Mouse (Mus musculus): ENCODE data around the gene Npas3. TPM values are rescaled to one million over a fixed set of nuclear protein-coding genes. Genes with fewer than 3 reads are reported as not detected.

The Npas3 gene
- polyA plus RNA-seq, 1 experiment from 2014 or later = 4.1 TPM

GRCm38 (mm10) chr12:53875226-53875625 lies 626.7 kb downstream of the Npas3 start:
- H3K27ac ChIP-seq (replicated peaks) = no peak overlapping the region
- H3K4me3 ChIP-seq (replicated peaks) = no peak overlapping the region
- no peak overlapping the region for H3K4me2 ChIP-seq (replicated peaks)
- ATAC-seq (ENCODE audit: insufficient number of reproducible peaks, low FRiP score, low TSS enrichment, low read depth) = no peak
- H3K4me1 ChIP-seq = no peaks in the 10 kb centered on the region
- WGBS = 51% methylated on average over 3 of the region's 3 CpGs
- H3K27me3 ChIP-seq = no peaks in the 10 kb centered on the region
- 0 out of 2 replicates have a peak, but pooled peaks cover 3% of the 10 kb centered on the region for H3K9me3 ChIP-seq (replicated peaks)
- no peak overlapping the region for H3K9ac ChIP-seq
- H3K36me3 ChIP-seq = no peaks in the 10 kb centered on the region

DNA sequence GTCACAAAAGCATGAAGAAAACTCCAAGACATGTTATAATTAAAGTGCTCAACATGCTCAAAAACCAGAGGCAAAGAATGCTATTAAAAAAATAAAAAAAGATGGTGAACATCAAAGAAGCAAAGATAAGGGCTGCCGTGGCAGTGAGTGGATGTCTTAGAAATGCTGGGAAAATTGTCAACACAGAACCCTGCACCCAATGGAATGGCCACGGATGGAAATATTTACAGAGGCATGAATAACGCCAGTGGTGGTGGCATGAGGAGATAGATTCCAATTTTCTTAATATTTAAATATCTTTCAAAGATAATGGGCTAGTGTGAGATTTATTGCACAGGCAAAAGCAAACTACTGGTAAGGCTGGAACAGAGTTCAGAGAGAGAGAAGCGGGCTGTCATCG lies 628.2 kb downstream of the Npas3 start:
- ATAC-seq (ENCODE audit: insufficient number of reproducible peaks, low FRiP score, low TSS enrichment, low read depth) = no peak
- WGBS = 70% methylated on average over 5 of the region's 5 CpGs

DNA sequence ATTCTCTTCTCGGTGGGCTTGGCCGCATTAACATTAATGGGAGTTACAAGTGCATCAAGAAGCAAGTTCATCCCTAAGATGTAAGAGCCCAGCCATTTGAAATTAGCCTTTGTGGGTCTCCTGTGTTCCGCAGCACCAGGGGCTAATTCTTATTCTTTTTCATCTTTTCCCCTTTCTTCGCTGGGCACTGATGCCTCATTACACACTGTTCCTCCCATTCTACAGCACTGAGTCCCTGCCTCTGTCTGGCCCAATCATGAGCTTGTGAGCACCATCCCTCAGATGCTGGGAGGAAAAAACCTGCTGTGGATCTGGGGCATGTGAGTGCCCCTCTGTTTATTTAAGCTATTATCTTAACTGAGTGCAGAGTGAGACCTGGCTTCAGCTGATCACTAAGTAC lies 633.2 kb downstream of the Npas3 start:
- no peak overlapping the region for H3K4me2 ChIP-seq (replicated peaks)
- H3K4me3 ChIP-seq (replicated peaks) = no peak overlapping the region
- no peaks in the 10 kb centered on the region for H3K27me3 ChIP-seq
- ATAC-seq (ENCODE audit: insufficient number of reproducible peaks, low FRiP score, low TSS enrichment, low read depth) = no peak
- H3K36me3 ChIP-seq = no peaks in the 10 kb centered on the region
- H3K4me1 ChIP-seq = no peaks in the 10 kb centered on the region
- 0 out of 2 replicates have a peak, but pooled peaks cover 3% of the 10 kb centered on the region for H3K9me3 ChIP-seq (replicated peaks)
- WGBS = 89% methylated on average over 4 of the region's 4 CpGs
- no peak overlapping the region for H3K9ac ChIP-seq
- no peak overlapping the region for H3K27ac ChIP-seq (replicated peaks)

More for the DNA sequence above, 628.2 kb downstream of the Npas3 start:
- no peaks in the 10 kb centered on the region for H3K4me1 ChIP-seq
- no peak overlapping the region for H3K9ac ChIP-seq
- no peak overlapping the region for H3K27ac ChIP-seq (replicated peaks)
- H3K27me3 ChIP-seq = no peaks in the 10 kb centered on the region
- no peak overlapping the region for H3K4me3 ChIP-seq (replicated peaks)
- H3K4me2 ChIP-seq (replicated peaks) = no peak overlapping the region
- H3K36me3 ChIP-seq = no peaks in the 10 kb centered on the region
- 0 out of 2 replicates have a peak, but pooled peaks cover 3% of the 10 kb centered on the region for H3K9me3 ChIP-seq (replicated peaks)

DNA sequence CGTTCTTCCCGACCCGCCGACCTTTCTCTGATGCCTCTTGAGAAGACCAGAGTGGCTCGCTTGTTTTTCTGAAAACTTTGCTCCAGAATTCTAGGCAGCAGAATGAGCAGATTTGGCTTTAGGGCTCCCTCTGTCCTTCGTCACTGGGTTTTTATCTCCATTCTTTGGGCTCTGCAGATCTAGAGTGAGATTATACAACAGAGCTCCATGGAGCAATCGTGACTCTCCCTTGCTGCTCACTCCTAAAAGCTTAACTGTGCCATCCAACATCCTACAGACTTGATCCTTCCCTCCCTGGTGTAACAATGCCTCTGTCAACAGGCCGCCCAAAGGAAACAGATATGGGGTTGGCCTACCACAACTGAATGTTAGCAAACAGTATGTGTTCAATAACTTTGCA lies 634.4 kb downstream of the Npas3 start:
- Histone ChIP-seq H3K4me2 (replicated peaks) (no peak overlapping the region), H3K9me3 (replicated peaks) (0 out of 2 replicates have a peak, but pooled peaks cover 3% of the 10 kb centered on the region), H3K4me1 (no peaks in the 10 kb centered on the region), H3K9ac (no peak overlapping the region), H3K27me3 (no peaks in the 10 kb centered on the region), H3K4me3 (replicated peaks) (no peak overlapping the region), H3K27ac (replicated peaks) (no peak overlapping the region), H3K36me3 (no peaks in the 10 kb centered on the region)
- ATAC-seq (ENCODE audit: insufficient number of reproducible peaks, low FRiP score, low TSS enrichment, low read depth) = no peak
- whole genome bisulfite sequencing = 87% methylated on average over 8 of the region's 8 CpGs

GRCm38 (mm10) chr12:53888624-53889023 lies 640.1 kb downstream of the Npas3 start:
- 57% methylated on average over 4 of the region's 4 CpGs for WGBS
- H3K9ac ChIP-seq = no peak overlapping the region
- H3K4me2 ChIP-seq (replicated peaks) = no peak overlapping the region
- H3K27me3 ChIP-seq = no peaks in the 10 kb centered on the region
- no peak overlapping the region for H3K27ac ChIP-seq (replicated peaks)
- no peak for ATAC-seq (ENCODE audit: insufficient number of reproducible peaks, low FRiP score, low TSS enrichment, low read depth)
- H3K9me3 ChIP-seq (replicated peaks) = no peaks in the 10 kb centered on the region
- no peaks in the 10 kb centered on the region for H3K36me3 ChIP-seq
- no peak overlapping the region for H3K4me3 ChIP-seq (replicated peaks)
- no peaks in the 10 kb centered on the region for H3K4me1 ChIP-seq

DNA sequence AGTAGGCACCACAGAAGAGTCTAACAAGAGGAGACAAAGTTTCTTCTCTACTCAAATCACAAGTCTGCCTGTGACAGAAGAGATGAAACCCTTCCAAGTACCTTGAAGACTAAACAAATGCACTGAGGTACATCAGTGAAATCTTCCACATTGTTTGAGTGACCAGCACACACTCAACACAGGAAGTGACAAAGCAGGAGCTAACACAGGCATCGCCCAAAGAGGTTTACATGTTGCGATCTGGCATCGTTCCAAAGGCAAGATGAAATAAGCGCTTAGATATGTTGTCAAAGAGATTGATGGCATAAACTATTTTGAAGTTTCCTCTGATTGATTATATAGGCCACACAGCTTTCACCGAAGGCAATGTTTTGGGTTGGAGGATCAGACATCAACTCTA lies 647.4 kb downstream of the Npas3 start:
- 79% methylated on average over 5 of the region's 5 CpGs for WGBS
- Histone ChIP-seq H3K4me1 (no peaks in the 10 kb centered on the region), H3K9ac (no peak overlapping the region), H3K27ac (replicated peaks) (no peak overlapping the region), H3K9me3 (replicated peaks) (no peaks in the 10 kb centered on the region), H3K27me3 (no peaks in the 10 kb centered on the region), H3K4me3 (replicated peaks) (no peak overlapping the region), H3K4me2 (replicated peaks) (no peak overlapping the region), H3K36me3 (no peaks in the 10 kb centered on the region)
- no peak for ATAC-seq (ENCODE audit: insufficient number of reproducible peaks, low FRiP score, low TSS enrichment, low read depth)

DNA sequence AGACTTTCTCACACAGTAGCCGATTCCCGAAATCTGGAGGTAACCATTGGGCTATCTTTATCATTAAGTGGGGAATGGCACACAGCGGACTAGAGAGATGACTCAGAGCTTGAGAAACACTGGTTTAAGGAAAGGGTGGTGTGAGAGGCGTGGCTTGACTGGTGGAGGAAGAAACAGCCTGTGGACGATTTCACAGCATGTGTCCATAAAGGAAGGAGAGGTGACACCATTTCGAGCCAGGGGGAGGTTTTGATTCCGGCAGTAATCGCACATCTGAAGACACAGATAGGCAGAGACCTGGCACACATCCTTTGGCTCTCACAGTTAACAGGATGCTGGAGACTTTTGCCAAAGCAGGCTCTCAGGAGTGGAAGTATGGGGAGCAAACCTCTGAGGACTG lies 660.3 kb downstream of the Npas3 start:
- 79% methylated on average over 8 of the region's 8 CpGs for WGBS
- no peak for ATAC-seq (ENCODE audit: insufficient number of reproducible peaks, low FRiP score, low TSS enrichment, low read depth)
- H3K27ac ChIP-seq (replicated peaks) = no peak overlapping the region

DNA sequence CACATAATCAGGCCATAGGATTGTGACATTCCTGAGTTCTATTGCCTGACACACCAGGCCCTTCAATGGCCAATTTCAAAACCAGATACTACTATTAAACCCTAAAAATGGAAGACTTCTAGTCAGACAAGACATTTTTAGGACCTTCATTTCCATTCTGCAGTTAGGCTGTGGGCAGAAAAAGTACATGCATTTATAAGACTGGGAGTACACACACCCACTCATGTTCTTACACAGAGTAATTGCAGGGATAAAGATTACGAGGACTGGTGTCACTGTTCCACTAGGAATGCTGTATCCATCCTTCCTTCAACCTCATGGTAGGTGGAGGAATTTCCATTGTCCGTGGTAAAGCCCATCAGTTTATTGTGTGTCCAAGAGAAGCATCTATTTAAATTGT lies 661.7 kb downstream of the Npas3 start:
- no peak overlapping the region for H3K4me2 ChIP-seq (replicated peaks)
- 74% methylated on average over 2 of the region's 2 CpGs for WGBS

More for the DNA sequence above, 660.3 kb downstream of the Npas3 start:
- no peak overlapping the region for H3K9ac ChIP-seq
- H3K4me3 ChIP-seq (replicated peaks) = no peak overlapping the region
- no peaks in the 10 kb centered on the region for H3K9me3 ChIP-seq (replicated peaks)
- H3K27me3 ChIP-seq = no peaks in the 10 kb centered on the region
- H3K36me3 ChIP-seq = no peaks in the 10 kb centered on the region
- H3K4me2 ChIP-seq (replicated peaks) = no peak overlapping the region
- H3K4me1 ChIP-seq = no peaks in the 10 kb centered on the region

GRCm38 (mm10) chr12:53922153-53922552 lies 673.7 kb downstream of the Npas3 start:
- Histone ChIP-seq H3K36me3 (no peaks in the 10 kb centered on the region), H3K4me3 (replicated peaks) (no peak overlapping the region), H3K4me2 (replicated peaks) (no peak overlapping the region), H3K27me3 (no peaks in the 10 kb centered on the region), H3K27ac (replicated peaks) (no peak overlapping the region), H3K4me1 (no peaks in the 10 kb centered on the region), H3K9me3 (replicated peaks) (no peaks in the 10 kb centered on the region), H3K9ac (no peak overlapping the region)
- no peak for ATAC-seq (ENCODE audit: insufficient number of reproducible peaks, low FRiP score, low TSS enrichment, low read depth)
- WGBS = 88% methylated on average over 7 of the region's 7 CpGs

More for the DNA sequence above, 661.7 kb downstream of the Npas3 start:
- Histone ChIP-seq H3K4me1 (no peaks in the 10 kb centered on the region), H3K9ac (no peak overlapping the region), H3K36me3 (no peaks in the 10 kb centered on the region), H3K27ac (replicated peaks) (no peak overlapping the region), H3K9me3 (replicated peaks) (no peaks in the 10 kb centered on the region), H3K27me3 (no peaks in the 10 kb centered on the region), H3K4me3 (replicated peaks) (no peak overlapping the region)
- ATAC-seq (ENCODE audit: insufficient number of reproducible peaks, low FRiP score, low TSS enrichment, low read depth) = no peak

DNA sequence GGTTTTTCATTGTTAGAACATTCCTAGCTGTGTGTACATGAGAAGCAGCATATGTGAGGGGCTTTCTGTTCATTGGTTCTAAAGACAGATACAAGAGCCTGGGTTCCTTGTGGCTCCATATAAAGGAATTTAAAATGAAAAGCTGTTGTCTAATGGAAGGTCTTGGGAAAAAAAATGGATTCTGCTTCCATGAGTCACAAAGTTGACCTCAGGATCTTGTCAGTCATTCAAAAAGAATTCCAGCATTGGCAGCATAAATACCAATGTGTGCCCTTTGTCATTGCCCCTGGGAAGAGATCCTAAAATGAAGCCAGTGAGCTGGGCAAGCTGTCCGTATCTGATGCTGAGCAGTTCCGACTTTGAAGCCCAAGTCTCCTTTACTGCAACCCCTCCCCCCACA lies 700.3 kb downstream of the Npas3 start:
- WGBS = 75% methylated on average over 2 of the region's 2 CpGs
- no peak overlapping the region for H3K27ac ChIP-seq (replicated peaks)
- no peaks in the 10 kb centered on the region for H3K4me1 ChIP-seq
- H3K9me3 ChIP-seq (replicated peaks) = no peaks in the 10 kb centered on the region
- no peak overlapping the region for H3K4me2 ChIP-seq (replicated peaks)
- no peak for ATAC-seq (ENCODE audit: insufficient number of reproducible peaks, low FRiP score, low TSS enrichment, low read depth)
- no peak overlapping the region for H3K4me3 ChIP-seq (replicated peaks)
- no peaks in the 10 kb centered on the region for H3K36me3 ChIP-seq
- no peaks in the 10 kb centered on the region for H3K27me3 ChIP-seq
- no peak overlapping the region for H3K9ac ChIP-seq

- H3K4me2 ChIP-seq (replicated peaks) = no peak overlapping the region
- WGBS = 65% methylated on average over 7 of the region's 7 CpGs
- H3K4me3 ChIP-seq (replicated peaks) = no peak overlapping the region
- ATAC-seq (ENCODE audit: insufficient number of reproducible peaks, low FRiP score, low TSS enrichment, low read depth) = no peak
- no peaks in the 10 kb centered on the region for H3K9me3 ChIP-seq (replicated peaks)
- H3K9ac ChIP-seq = no peak overlapping the region
- no peaks in the 10 kb centered on the region for H3K36me3 ChIP-seq
- H3K27me3 ChIP-seq = no peaks in the 10 kb centered on the region
- no peak overlapping the region for H3K27ac ChIP-seq (replicated peaks)
- no peaks in the 10 kb centered on the region for H3K4me1 ChIP-seq
These were observed 713.5 kb downstream of the Npas3 start for GRCm38 (mm10) chr12:53962004-53962403.

DNA sequence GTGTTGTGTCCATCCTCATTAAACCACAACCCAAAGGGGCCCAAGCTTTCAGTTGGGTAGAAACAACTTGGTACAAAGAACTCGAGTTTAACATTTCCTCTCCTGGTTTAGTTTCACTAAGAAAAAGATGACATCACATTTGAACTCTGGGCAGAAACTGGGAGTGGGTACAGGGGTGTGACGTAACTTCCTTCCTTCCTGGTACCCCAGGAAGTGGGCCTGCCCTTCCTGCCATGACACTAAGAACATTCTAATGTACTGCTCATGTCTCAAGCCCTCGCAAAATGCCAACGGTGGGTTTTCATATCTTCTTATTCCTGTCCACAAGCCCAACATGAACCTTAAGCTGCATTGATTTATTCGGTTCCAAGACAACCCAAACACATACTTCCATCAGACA lies 715.1 kb downstream of the Npas3 start:
- Histone ChIP-seq H3K27ac (replicated peaks) (no peak overlapping the region), H3K4me2 (replicated peaks) (no peak overlapping the region), H3K36me3 (no peaks in the 10 kb centered on the region), H3K27me3 (no peaks in the 10 kb centered on the region), H3K9me3 (replicated peaks) (no peaks in the 10 kb centered on the region), H3K4me1 (no peaks in the 10 kb centered on the region), H3K9ac (no peak overlapping the region), H3K4me3 (replicated peaks) (no peak overlapping the region)
- no peak for ATAC-seq (ENCODE audit: insufficient number of reproducible peaks, low FRiP score, low TSS enrichment, low read depth)
- 85% methylated on average over 5 of the region's 5 CpGs for WGBS
